Comparison of ENCODE assay signal across 8 mouse cellular contexts in genomic region chr5:124439447-124440093, GRCm38 (mm10). TPM values are rescaled to one million over a fixed set of nuclear protein-coding genes. Genes with fewer than 3 reads are reported as not detected.
DNase-seq lines count a peak whose midpoint lies in the region; ATAC-seq and TF ChIP-seq lines count a peak whose summit lies in the region.

TSS of gene Kmt5a (plus strand) at chr5:124439930.

- H3K36me3 ChIP-seq in hindbrain, embryonic 13.5 days = no peaks in the 10 kb centered on the region

- H3K27me3 ChIP-seq in Patski = no peaks in the 10 kb centered on the region
- no peaks in the 10 kb centered on the region; the same call in 1 of the 2 replicates for H3K27me3 ChIP-seq in hindbrain, embryonic 13.5 days

- CTCF ChIA-PET in Patski (lab: Charles Lee) = interaction anchor here (0.9 to 4.0 kb wide), 10 partner anchors 8 to 99 kb away, joined by 3 to 31 read pairs (median 4); partner anchors contain the start of genes Rilpl1 and Rilpl2

- H3K9ac ChIP-seq in hindbrain, embryonic 13.5 days = peak within 1 kb of the TSS; percentile 76

- no peaks in the 10 kb centered on the region for H3K9me3 ChIP-seq in hindbrain, embryonic 13.5 days

- in situ Hi-C loops in Patski (cut with MboI; ENCODE audit: low pct_unique_long_range_greater_than_20kb) = loop anchor here (5.0 to 25.0 kb wide), 2 partner anchors 93 to 423 kb away; partner anchors contain the start of genes Ccdc92, Rilpl1 and Zfp664

- H3K4me2 ChIP-seq in hindbrain, embryonic 13.5 days = peak within 1 kb of the TSS; percentile 99

- H3K4me1 ChIP-seq in hindbrain, embryonic 13.5 days (replicated peaks) = peaks cover 18% of the 10 kb centered on the region

- peak within 1 kb of the TSS; percentile 83 for H3K27ac ChIP-seq in hindbrain, embryonic 13.5 days

- 1% methylated on average over 34 of the region's 34 CpGs for WGBS in hindbrain, embryonic 13.5 days

- DNase-seq in Patski (ENCODE audit: low read depth, low spot score) = peak; percentile 91
- peak; percentile 99 for DNase-seq in cerebellum, postnatal 14 days
- DNase-seq in frontal cortex, postnatal 14 days (ENCODE audit: low spot score in 2 of 2) = peak; percentile 89 to 90
- DNase-seq in layer of hippocampus, postnatal 25 days (ENCODE audit: extremely low spot score in 1 of 2, low spot score in 1 of 2) = peak; percentile 86
- DNase-seq in lung, postnatal 25 days (ENCODE audit: low spot score) = peak; percentile 96
- DNase-seq in retina, embryonic 14.5 days (ENCODE audit: low spot score) = peak; percentile 97
- peak; percentile 93 for DNase-seq in thymus, postnatal 4 days

- POLR2A ChIA-PET in Patski (lab: Charles Lee) = interaction anchor here (0.6 to 1.0 kb wide), 2 partner anchors 86 to 102 kb away, joined by 3 to 6 read pairs; no protein-coding TSS in a partner anchor

- TF ChIP-seq CTCF in Patski (IDR thresholded peaks at IDR 0.05) = no peak

- peak within 1 kb of the TSS; percentile 71 for H3K4me3 ChIP-seq in hindbrain, embryonic 13.5 days

- peak; percentile 94 for ATAC-seq in Patski
- ATAC-seq in hindbrain, embryonic 13.5 days (ENCODE audit: low FRiP score) = peak; percentile 98

RNA-seq across cellular contexts. Expression of gene Kmt5a, which starts in this region (rescaled TPM):
- polyA plus RNA-seq in Patski (2021) = 174 TPM
- polyA plus RNA-seq in hindbrain, embryonic 13.5 days (2015; fragmentation: Nextera tagmentation; extraction: Ambion mirVana) = 18.0 and 20.6 TPM in 2 replicates
- total RNA-seq in layer of hippocampus, postnatal 25 days (2021) = 10 to 100 TPM; 58.5 to 63.1 TPM

Comparison
In these comparisons a context has a peak if more than half of its experiments do, and no peak if none do; other contexts are left out.
1. Peak in every context shown above with its lines: DNase-seq, ATAC-seq, H3K4me3 ChIP-seq and H3K27ac ChIP-seq.